Mouse (Mus musculus) retina, embryonic 14.5 days (tissue): Measurements from ENCODE around the gene Klhl42.
A peak's percentile ranks its signal among the peaks of the same experiment; 100 is the strongest.

Experiments used
- DNase-seq: peaks from one replicate; pipeline ENCODE4 v3.0.0-alpha.2; 2015; ENCODE audit warnings: low spot score

The Klhl42 gene

GRCm38 (mm10) chr6:147091136-147092120 lies at the start of gene Klhl42:
Gene Klhl42 (plus strand): TSS chr6:147091379.
- peak; percentile 76 for DNase-seq

GRCm38 (mm10) chr6:147042291-147043290 lies 48.6 kb upstream of the Klhl42 start, which contains the start of gene Mrps35:
Gene Mrps35 (plus strand): TSS chr6:147042764.
- DNase-seq = peak; percentile 92

GRCm38 (mm10) chr6:147043633-147044032 lies 47.5 kb upstream of the Klhl42 start:
- DNase-seq = peak; percentile 3

GRCm38 (mm10) chr6:147049239-147049805 lies 41.9 kb upstream of the Klhl42 start:
- DNase-seq = no peak

GRCm38 (mm10) chr6:147051666-147052065 lies 39.5 kb upstream of the Klhl42 start:
- no peak for DNase-seq

GRCm38 (mm10) chr6:147052440-147052839 lies 38.7 kb upstream of the Klhl42 start:
- no peak for DNase-seq

- no peak for DNase-seq
Observed at GRCm38 (mm10) chr6:147053785-147054646, 37.2 kb upstream of the Klhl42 start.

- DNase-seq = no peak
Observed at GRCm38 (mm10) chr6:147055374-147055977, 35.7 kb upstream of the Klhl42 start.

- no peak for DNase-seq
Observed at GRCm38 (mm10) chr6:147059326-147059725, 31.9 kb upstream of the Klhl42 start.

- DNase-seq = no peak
Observed at GRCm38 (mm10) chr6:147061630-147062029, 29.5 kb upstream of the Klhl42 start.

- no peak for DNase-seq
Observed at GRCm38 (mm10) chr6:147062034-147062433, 29.1 kb upstream of the Klhl42 start.

- DNase-seq = no peak
Observed at GRCm38 (mm10) chr6:147062694-147063093, 28.5 kb upstream of the Klhl42 start.

GRCm38 (mm10) chr6:147064226-147064943 lies 26.8 kb upstream of the Klhl42 start:
- DNase-seq = no peak

- no peak for DNase-seq
Observed at GRCm38 (mm10) chr6:147064944-147065261, 26.3 kb upstream of the Klhl42 start.

- DNase-seq = no peak
Observed at GRCm38 (mm10) chr6:147075808-147076387, 15.3 kb upstream of the Klhl42 start.

GRCm38 (mm10) chr6:147076878-147077277 lies 14.3 kb upstream of the Klhl42 start:
- DNase-seq = no peak

GRCm38 (mm10) chr6:147079919-147080318 lies 11.3 kb upstream of the Klhl42 start:
- DNase-seq = no peak

- DNase-seq = no peak
Observed at GRCm38 (mm10) chr6:147085398-147086040, 5.7 kb upstream of the Klhl42 start.

- DNase-seq = peak; percentile 40
Observed at GRCm38 (mm10) chr6:147086594-147087225, 4.5 kb upstream of the Klhl42 start, which contains the start of gene Mansc4. Gene Mansc4 (minus strand): TSS chr6:147087032.
